Mouse (Mus musculus) embryo, embryonic 11.5 days (tissue): ENCODE measurements around the gene Slf1.
"Not testable (repeated sequence)": the region's sequence is repeated elsewhere in the genome, so short reads cannot be mapped to it uniquely, and the experiment has no call there.

Experiments
- DNase-seq: peaks from one replicate; pipeline ENCODE4 v3.0.0-alpha.2; 2012; ENCODE audit warnings: low read depth, low spot score

The Slf1 gene

GRCm38 (mm10) chr13:77134931-77135620, at the start of gene Slf1, which contains the start of gene 2210408I21Rik:
TSS of gene Slf1 (minus strand) at chr13:77135473.
TSS of gene 2210408I21Rik (plus strand) at chr13:77135540.
- DNase-seq: peak; percentile 75

GRCm38 (mm10) chr13:77177931-77178330, 42.7 kb upstream of the Slf1 start:
- DNase-seq: no peak

- DNase-seq: no peak
Measured at GRCm38 (mm10) chr13:77140890-77141289, 5.6 kb upstream of the Slf1 start.

- no peak for DNase-seq
Measured at GRCm38 (mm10) chr13:77135621-77135981, 328 bp upstream of the Slf1 start.

- no peak for DNase-seq
Measured at GRCm38 (mm10) chr13:77131132-77131531, 4.1 kb downstream of the Slf1 start.

- DNase-seq: no peak
Measured at GRCm38 (mm10) chr13:77128240-77128639, 7.0 kb downstream of the Slf1 start.

- no peak for DNase-seq
Measured at GRCm38 (mm10) chr13:77125159-77125558, 10.1 kb downstream of the Slf1 start.

GRCm38 (mm10) chr13:77118695-77119094, 16.6 kb downstream of the Slf1 start:
- DNase-seq: no peak

GRCm38 (mm10) chr13:77107734-77108133, 27.5 kb downstream of the Slf1 start:
- DNase-seq: no peak

- not testable (repeated sequence) for DNase-seq
Measured at GRCm38 (mm10) chr13:77092876-77093275, 42.4 kb downstream of the Slf1 start.

- no peak for DNase-seq
Measured at GRCm38 (mm10) chr13:77072030-77072429, 63.2 kb downstream of the Slf1 start.

GRCm38 (mm10) chr13:77068847-77069246, 66.4 kb downstream of the Slf1 start:
- no peak for DNase-seq

- DNase-seq: no peak
Measured at GRCm38 (mm10) chr13:77063221-77063620, 72.1 kb downstream of the Slf1 start.

- no peak for DNase-seq
Measured at GRCm38 (mm10) chr13:77049736-77050135, 85.5 kb downstream of the Slf1 start.

GRCm38 (mm10) chr13:77048461-77048860, 86.8 kb downstream of the Slf1 start:
- DNase-seq: no peak

- DNase-seq: no peak
Measured at GRCm38 (mm10) chr13:77047179-77047931, 87.9 kb downstream of the Slf1 start.

GRCm38 (mm10) chr13:77046416-77046815, 88.9 kb downstream of the Slf1 start:
- no peak for DNase-seq

- no peak for DNase-seq
Measured at GRCm38 (mm10) chr13:77045375-77045774, 89.9 kb downstream of the Slf1 start.

- no peak for DNase-seq
Measured at GRCm38 (mm10) chr13:77043375-77043774, 91.9 kb downstream of the Slf1 start.

- DNase-seq: no peak
Measured at GRCm38 (mm10) chr13:77029594-77029993, 105.7 kb downstream of the Slf1 start.

GRCm38 (mm10) chr13:77018851-77019250, 116.4 kb downstream of the Slf1 start:
- DNase-seq: no peak

- peak; percentile 4 for DNase-seq
Measured at GRCm38 (mm10) chr13:77003684-77004083, 131.6 kb downstream of the Slf1 start.

- DNase-seq: peak; percentile 8
Measured at GRCm38 (mm10) chr13:77002628-77003027, 132.6 kb downstream of the Slf1 start.
